Mouse (Mus musculus) embryonic fibroblast, embryonic 13.5 days (primary cell): Measurements from ENCODE around the gene Hipk1.

ENCODE experiments used
- CTCF ChIP-seq: IDR thresholded peaks from 2 replicates; pipeline ENCODE4 v1.5.1; 2011; ENCODE audit warnings: mild to moderate bottlenecking, control low read depth, low read length, moderate library complexity, borderline replicate concordance; ENCODE audit not compliant: insufficient read depth
- POLR2A ChIP-seq: IDR thresholded peaks from 2 replicates; pipeline ENCODE4 v1.6.1; 2011; ENCODE audit warnings: low read depth, mild to moderate bottlenecking, control low read depth, low read length, moderate library complexity

- TF ChIP-seq CTCF (no peak), POLR2A (no peak)
Measured at GRCm38 (mm10) chr3:103740342-103740741, 51.0 kb downstream of the Hipk1 start.
